Mouse (Mus musculus): ENCODE data around the gene Heatr5b.

The Heatr5b gene

GRCm38 (mm10) chr17:78769341-78769740 lies 65.8 kb downstream of the Heatr5b start:
- in situ Hi-C loops (cut with MboI, MseI), result no loop called here

- in situ Hi-C loops (cut with MboI, MseI), result no loop called here
Measured at GRCm38 (mm10) chr17:78768937-78769336, 66.2 kb downstream of the Heatr5b start.

- in situ Hi-C loops (cut with MboI, MseI), result no loop called here
Measured at GRCm38 (mm10) chr17:78767546-78767945, 67.6 kb downstream of the Heatr5b start.

GRCm38 (mm10) chr17:78766084-78766483 lies 69.1 kb downstream of the Heatr5b start:
- in situ Hi-C loops (cut with MboI, MseI), result no loop called here

- in situ Hi-C loops (cut with MboI, MseI), result no loop called here
Measured at GRCm38 (mm10) chr17:78763272-78763671, 71.9 kb downstream of the Heatr5b start.

- in situ Hi-C loops (cut with MboI, MseI), result no loop called here
Measured at GRCm38 (mm10) chr17:78752938-78753655, 82.1 kb downstream of the Heatr5b start.

GRCm38 (mm10) chr17:78752064-78752463 lies 83.1 kb downstream of the Heatr5b start:
- in situ Hi-C loops (cut with MboI, MseI), result no loop called here

GRCm38 (mm10) chr17:78748440-78748839 lies 86.7 kb downstream of the Heatr5b start:
- in situ Hi-C loops (cut with MboI, MseI), result no loop called here

- in situ Hi-C loops (cut with MboI, MseI), result no loop called here
Measured at GRCm38 (mm10) chr17:78738416-78738815, 96.7 kb downstream of the Heatr5b start.

- in situ Hi-C loops (cut with MboI, MseI), result no loop called here
Measured at GRCm38 (mm10) chr17:78737771-78738170, 97.4 kb downstream of the Heatr5b start.

GRCm38 (mm10) chr17:78737096-78737495 lies 98.1 kb downstream of the Heatr5b start, which contains the start of gene Strn:
Gene Strn (minus strand): TSS chr17:78737196.
- in situ Hi-C loops (cut with MboI, MseI), result no loop called here

GRCm38 (mm10) chr17:78736473-78736988 lies 98.6 kb downstream of the Heatr5b start:
- in situ Hi-C loops (cut with MboI, MseI), result no loop called here

- in situ Hi-C loops (cut with MboI, MseI), result no loop called here
Measured at GRCm38 (mm10) chr17:78735731-78736472, 99.3 kb downstream of the Heatr5b start.

GRCm38 (mm10) chr17:78734806-78735205 lies 100.4 kb downstream of the Heatr5b start:
- in situ Hi-C loops (cut with MboI, MseI), result no loop called here

GRCm38 (mm10) chr17:78732056-78732455 lies 103.1 kb downstream of the Heatr5b start:
- in situ Hi-C loops (cut with MboI, MseI), result no loop called here

GRCm38 (mm10) chr17:78726746-78727449 lies 108.3 kb downstream of the Heatr5b start:
- in situ Hi-C loops (cut with MboI, MseI), result no loop called here

- in situ Hi-C loops (cut with MboI, MseI), result no loop called here
Measured at GRCm38 (mm10) chr17:78724461-78725055, 110.6 kb downstream of the Heatr5b start.

- in situ Hi-C loops (cut with MboI, MseI), result no loop called here
Measured at GRCm38 (mm10) chr17:78721690-78722089, 113.5 kb downstream of the Heatr5b start.

- in situ Hi-C loops (cut with MboI, MseI), result no loop called here
Measured at GRCm38 (mm10) chr17:78719086-78719485, 116.1 kb downstream of the Heatr5b start.

GRCm38 (mm10) chr17:78710258-78710657 lies 124.9 kb downstream of the Heatr5b start:
- in situ Hi-C loops (cut with MboI, MseI), result no loop called here

GRCm38 (mm10) chr17:78708422-78708821 lies 126.7 kb downstream of the Heatr5b start:
- in situ Hi-C loops (cut with MboI, MseI), result no loop called here

GRCm38 (mm10) chr17:78702988-78703387 lies 132.2 kb downstream of the Heatr5b start:
- in situ Hi-C loops (cut with MboI, MseI), result no loop called here
